Mouse (Mus musculus) heart, postnatal 0 days (tissue): ENCODE results near the gene Mgea5. TPM values are rescaled to one million over a fixed set of nuclear protein-coding genes. Genes with fewer than 3 reads are reported as not detected.

Experiments used
- ATAC-seq: fragments of 200-750 bp; cut with Nextera tagmentation; 2 replicates; pipeline ENCODE4 v1.8.0; 2017; ENCODE audit warnings: low read depth, moderate number of reproducible peaks, moderate library complexity; ENCODE audit not compliant: insufficient read depth
- DNase-seq: peaks from one replicate; pipeline ENCODE4 v3.0.0-alpha.2; 2016; ENCODE audit warnings: low spot score
- H3K27ac ChIP-seq: fragments of 300-500 bp; sonication (generic); 2 replicates; pipeline ENCODE4 v1.5.1; 2014; ENCODE audit warnings: low read depth, mild to moderate bottlenecking
- H3K27me3 ChIP-seq: fragments of 300-500 bp; sonication (generic); 2 replicates; pipeline ENCODE4 v1.6.1; 2014; ENCODE audit warnings: low read length, mixed read lengths; ENCODE audit not compliant: control insufficient read depth, insufficient read depth
- H3K36me3 ChIP-seq: fragments of 300-500 bp; sonication (generic); replicated peaks from 2 replicates; pipeline ENCODE4 v1.6.1; 2014; ENCODE audit warnings: low read length, mixed read lengths; ENCODE audit not compliant: control insufficient read depth, insufficient read depth
- H3K4me1 ChIP-seq: fragments of 300-500 bp; sonication (generic); 2 replicates; pipeline ENCODE4 v1.6.1; 2014; ENCODE audit warnings: antibody characterized with exemption; ENCODE audit not compliant: control insufficient read depth, insufficient read depth
- H3K4me2 ChIP-seq: fragments of 300-500 bp; sonication (generic); 2 replicates; pipeline ENCODE4 v1.6.1; 2014; ENCODE audit warnings: low read depth, mild to moderate bottlenecking, low read length, moderate library complexity
- H3K4me3 ChIP-seq: fragments of 300-500 bp; sonication (generic); 2 replicates; pipeline ENCODE4 v1.5.1; 2014; ENCODE audit warnings: low read depth, low read length
- H3K9ac ChIP-seq: fragments of 300-500 bp; sonication (generic); replicated peaks from 2 replicates; pipeline ENCODE4 v1.6.1; 2014; ENCODE audit warnings: low read depth, low read length, mixed read lengths
- H3K9me3 ChIP-seq: fragments of 300-500 bp; sonication (generic); replicated peaks from 2 replicates; pipeline ENCODE4 v1.6.1; 2016; ENCODE audit warnings: low read length; ENCODE audit not compliant: control insufficient read depth
- CTCF ChIP-seq: IDR thresholded peaks from 2 replicates; pipeline ENCODE4 v1.5.1; 2016; ENCODE audit warnings: antibody characterized with exemption, control low read depth, low read depth
- EP300 ChIP-seq: IDR thresholded peaks from 2 replicates; pipeline ENCODE4 v1.6.1; 2016; ENCODE audit warnings: antibody characterized with exemption, low read depth
- WGBS: fragments of 180-500 bp; shearing (Covaris S2); extraction: QIAGEN DNeasy Blood & Tissue Kit; methylation state at CpG from one replicate; pipeline ENCODE4 v1.1.7; 2014; 5-methylcytosine and 5-hydroxymethylcytosine counted together
- polyA plus RNA-seq: library from polyadenylated mRNA; unstranded; fragments of >200 nt; fragmentation: Nextera tagmentation; extraction: Ambion mirVana; gene quantifications from 2 replicates; pipeline ENCODE4 v1.2.1, GENCODE M21; 2015
- total RNA-seq: library from RNA; depleted of rRNA; stranded (reverse); fragments of >200 nt; gene quantifications from 2 replicates; pipeline ENCODE4 v1.2.3, GENCODE M21; 2014; ENCODE audit warnings: low replicate concordance

Gene Mgea5
- total and polyA plus RNA-seq, 2 experiments from 2014 or later, result 19.9 to 84.5 TPM

DNA sequence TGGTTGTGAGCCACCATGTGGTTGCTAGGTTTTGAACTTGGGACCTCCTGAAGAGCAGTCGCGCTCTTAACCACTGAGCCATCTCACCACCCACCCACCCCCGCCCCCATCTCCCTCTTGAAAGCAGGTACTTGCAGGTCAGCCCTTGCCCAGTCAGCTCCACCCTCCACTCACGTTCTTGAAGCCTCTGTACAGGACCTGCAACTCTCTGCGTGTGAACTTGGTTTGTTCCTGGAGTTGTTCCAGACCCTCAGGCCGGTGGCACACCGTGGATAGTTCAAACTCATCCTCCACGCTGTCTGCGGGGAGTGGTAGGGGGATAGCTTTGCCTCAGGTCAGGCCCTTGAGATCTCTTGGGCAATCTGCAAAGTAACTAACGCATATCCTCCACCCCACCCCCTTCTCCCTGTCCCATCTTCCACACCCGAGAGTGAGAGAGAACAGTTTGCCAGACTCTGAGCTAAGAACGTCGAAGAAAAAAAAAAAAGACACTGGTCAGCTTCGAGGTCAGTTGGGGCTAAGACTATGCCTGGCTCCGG lies 11.8 kb upstream of the Mgea5 start:
- TF ChIP-seq EP300 (no peak), CTCF (no peak)
- DNase-seq (no peak), ATAC-seq (no peak)
- Histone ChIP-seq H3K4me3 (no peak overlapping the region), H3K9me3 (no peaks in the 10 kb centered on the region), H3K4me2 (peak overlapping the region; percentile 28; the same call in 1 of the 2 replicates), H3K36me3 (0 out of 2 replicates have a peak, but pooled peaks cover 6% of the 10 kb centered on the region), H3K27ac (no peak overlapping the region), H3K4me1 (no peaks in the 10 kb centered on the region), H3K9ac (no peak overlapping the region), H3K27me3 (no peaks in the 10 kb centered on the region)
- WGBS, result 24% methylated on average over 15 of the region's 15 CpGs

DNA sequence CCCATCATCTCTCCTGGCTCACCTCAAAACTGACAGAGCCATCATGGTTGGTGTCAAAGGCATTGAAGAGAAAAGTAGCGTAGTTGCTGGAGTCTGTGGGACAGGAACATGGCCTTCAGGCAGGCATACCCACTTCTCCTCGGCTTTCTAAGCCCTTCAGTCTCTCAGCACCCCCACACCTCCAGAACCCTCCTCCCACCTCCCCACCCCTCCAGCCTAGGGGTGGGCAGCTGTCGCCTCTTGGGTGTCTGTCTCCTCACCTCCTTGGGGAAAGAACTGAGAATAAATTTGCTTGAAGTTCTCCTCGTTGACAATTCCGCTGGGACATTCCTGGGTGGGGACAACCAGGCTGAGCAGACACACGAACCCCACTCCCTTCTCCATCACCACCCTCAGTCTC lies 11.1 kb upstream of the Mgea5 start:
- no peak for TF ChIP-seq EP300
- TF ChIP-seq CTCF, result no peak

DNA sequence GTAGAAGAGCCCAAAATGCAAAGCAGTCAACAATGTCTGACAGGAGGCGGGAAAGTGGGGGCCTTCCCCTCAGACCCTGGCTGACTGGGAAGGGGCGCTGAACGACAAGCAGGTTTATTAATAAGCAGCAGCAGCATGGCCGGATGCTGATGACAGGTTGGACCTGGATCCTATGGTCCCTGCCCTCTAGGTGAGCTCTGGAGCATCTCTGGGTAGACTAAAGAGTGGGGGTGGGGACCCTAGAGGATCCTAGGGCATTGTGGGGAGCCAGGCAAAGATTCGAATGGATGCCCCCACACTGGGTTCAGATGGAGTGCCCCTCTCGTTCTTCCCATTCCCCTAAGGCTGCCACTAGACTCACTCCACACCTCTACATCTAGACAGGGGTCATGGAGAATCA lies 8.8 kb upstream of the Mgea5 start:
- H3K4me3 ChIP-seq, result no peak overlapping the region
- no peak overlapping the region for H3K27ac ChIP-seq
- H3K36me3 ChIP-seq, result 0 out of 2 replicates have a peak, but pooled peaks cover 6% of the 10 kb centered on the region
- no peak for TF ChIP-seq CTCF
- TF ChIP-seq EP300, result no peak
- no peaks in the 10 kb centered on the region for H3K27me3 ChIP-seq
- no peak for ATAC-seq
- H3K9ac ChIP-seq, result no peak overlapping the region
- no peaks in the 10 kb centered on the region for H3K4me1 ChIP-seq
- H3K9me3 ChIP-seq, result no peaks in the 10 kb centered on the region
- WGBS, result 77% methylated on average over 6 of the region's 6 CpGs
- H3K4me2 ChIP-seq, result no peak overlapping the region
- DNase-seq, result no peak

More for the DNA sequence above, 11.1 kb upstream of the Mgea5 start:
- no peak overlapping the region for H3K27ac ChIP-seq
- H3K4me1 ChIP-seq, result no peaks in the 10 kb centered on the region
- H3K4me3 ChIP-seq, result no peak overlapping the region
- WGBS, result 62% methylated on average over 6 of the region's 6 CpGs
- ATAC-seq, result no peak
- H3K9me3 ChIP-seq, result no peaks in the 10 kb centered on the region
- H3K9ac ChIP-seq, result no peak overlapping the region
- H3K4me2 ChIP-seq, result no peak overlapping the region
- 0 out of 2 replicates have a peak, but pooled peaks cover 6% of the 10 kb centered on the region for H3K36me3 ChIP-seq
- no peak for DNase-seq
- H3K27me3 ChIP-seq, result no peaks in the 10 kb centered on the region

DNA sequence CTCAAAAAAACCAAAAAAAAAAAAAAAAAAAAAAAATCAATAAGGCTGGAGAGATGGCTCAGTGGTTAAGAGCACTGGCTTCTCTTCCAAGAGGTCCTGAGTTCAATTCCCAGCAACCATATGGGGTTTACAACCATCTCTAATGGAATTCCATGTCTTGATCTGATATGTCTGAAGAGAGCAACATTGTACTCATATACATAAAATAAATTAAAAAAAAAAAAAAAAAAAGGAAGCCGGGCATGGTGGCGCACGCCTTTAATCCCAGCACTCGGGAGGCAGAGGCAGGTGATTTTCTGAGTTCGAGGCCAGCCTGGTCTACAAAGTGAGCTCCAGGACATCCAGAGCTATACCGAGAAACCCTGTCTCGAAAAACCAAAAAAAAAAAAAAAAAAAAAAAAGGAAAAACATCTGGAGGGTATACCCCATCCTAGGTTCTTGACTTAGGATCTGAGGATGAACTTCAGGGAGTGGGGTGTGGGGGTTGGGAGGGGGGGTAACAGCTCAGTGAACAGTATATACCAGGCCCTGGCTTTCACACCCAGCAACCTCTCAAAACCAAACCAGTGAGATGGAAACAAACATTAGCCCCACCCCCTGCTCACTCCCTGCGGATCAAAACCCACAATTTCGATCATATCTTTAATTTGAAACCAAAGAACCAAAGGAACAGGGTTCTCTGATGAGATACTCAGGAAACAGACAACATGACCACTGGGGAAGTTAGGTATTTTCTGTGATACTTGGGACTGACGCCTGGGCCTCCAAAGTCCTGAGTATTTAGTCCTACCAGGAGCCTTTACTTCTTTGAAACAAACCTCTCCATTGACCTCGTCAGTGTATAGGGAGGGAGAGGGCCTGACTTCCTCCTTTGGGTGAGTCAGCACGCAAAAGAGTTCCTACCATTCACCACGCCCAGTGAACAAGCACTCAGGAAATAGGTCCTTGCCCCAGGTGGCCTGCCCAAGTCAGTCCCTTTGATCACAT lies 6.5 kb upstream of the Mgea5 start:
- Histone ChIP-seq H3K9me3 (no peaks in the 10 kb centered on the region), H3K9ac (no peak overlapping the region), H3K4me3 (no peak overlapping the region), H3K4me1 (no peaks in the 10 kb centered on the region), H3K27ac (no peak overlapping the region), H3K4me2 (no peak overlapping the region), H3K36me3 (0 out of 2 replicates have a peak, but pooled peaks cover 6% of the 10 kb centered on the region), H3K27me3 (no peaks in the 10 kb centered on the region)
- ATAC-seq, result no peak
- TF ChIP-seq EP300, result no peak
- no peak for TF ChIP-seq CTCF
- DNase-seq, result no peak
- WGBS, result 75% methylated on average over 11 of the region's 13 CpGs

DNA sequence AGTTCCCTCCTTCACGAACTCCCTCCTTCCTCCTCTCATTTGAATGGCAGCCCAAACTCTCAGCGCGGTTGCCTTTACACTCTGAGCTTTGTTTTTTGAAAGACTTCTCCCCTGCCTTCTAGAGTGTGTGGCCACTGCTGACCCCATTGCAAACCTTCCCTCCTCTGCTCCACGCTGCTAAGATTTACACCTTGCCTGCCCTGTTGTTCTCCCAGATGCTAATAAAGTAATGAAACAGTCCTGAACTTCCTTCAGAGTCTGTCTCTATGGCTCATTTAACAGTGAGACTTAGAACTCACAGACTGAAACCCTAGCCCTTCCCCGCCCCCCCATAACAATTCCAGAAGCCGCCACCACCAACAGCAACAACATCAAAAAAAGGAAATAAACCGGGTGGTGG lies 5.7 kb upstream of the Mgea5 start:
- Histone ChIP-seq H3K4me3 (no peak overlapping the region), H3K36me3 (0 out of 2 replicates have a peak, but pooled peaks cover 6% of the 10 kb centered on the region), H3K27me3 (no peaks in the 10 kb centered on the region), H3K4me1 (no peaks in the 10 kb centered on the region), H3K9ac (no peak overlapping the region), H3K27ac (no peak overlapping the region), H3K4me2 (no peak overlapping the region), H3K9me3 (no peaks in the 10 kb centered on the region)
- WGBS, result 80% methylated on average over 7 of the region's 7 CpGs
- ATAC-seq (no peak), DNase-seq (no peak)
- TF ChIP-seq CTCF, result no peak
- TF ChIP-seq EP300, result no peak
